Mouse (Mus musculus): ENCODE data around the gene Fam192a.

The Fam192a gene

GRCm38 (mm10) chr8:94571896-94572295, 29.9 kb downstream of the Fam192a start:
- no peak for DNase-seq (ENCODE audit: low read depth, low spot score)

GRCm38 (mm10) chr8:94569419-94569818, 32.4 kb downstream of the Fam192a start:
- DNase-seq (ENCODE audit: low read depth, low spot score) = no peak

GRCm38 (mm10) chr8:94568098-94568497, 33.7 kb downstream of the Fam192a start:
- DNase-seq (ENCODE audit: low read depth, low spot score) = no peak

GRCm38 (mm10) chr8:94567159-94567849, 34.5 kb downstream of the Fam192a start:
- no peak for DNase-seq (ENCODE audit: low read depth, low spot score)

GRCm38 (mm10) chr8:94566446-94567158, 35.2 kb downstream of the Fam192a start:
- DNase-seq (ENCODE audit: low read depth, low spot score) = no peak

GRCm38 (mm10) chr8:94566033-94566432, 35.8 kb downstream of the Fam192a start:
- no peak for DNase-seq (ENCODE audit: low read depth, low spot score)

- no peak for DNase-seq (ENCODE audit: low read depth, low spot score)
These were observed 37.4 kb downstream of the Fam192a start for GRCm38 (mm10) chr8:94564421-94564820.

GRCm38 (mm10) chr8:94561256-94561655, 40.5 kb downstream of the Fam192a start:
- DNase-seq (ENCODE audit: low read depth, low spot score) = no peak

GRCm38 (mm10) chr8:94557281-94557680, 44.5 kb downstream of the Fam192a start:
- no peak for DNase-seq (ENCODE audit: low read depth, low spot score)

GRCm38 (mm10) chr8:94552696-94553095, 49.1 kb downstream of the Fam192a start:
- DNase-seq (ENCODE audit: low read depth, low spot score) = no peak

GRCm38 (mm10) chr8:94551471-94552422, 50.0 kb downstream of the Fam192a start:
- no peak for DNase-seq (ENCODE audit: low read depth, low spot score)

GRCm38 (mm10) chr8:94549998-94550397, 51.8 kb downstream of the Fam192a start:
- no peak for DNase-seq (ENCODE audit: low read depth, low spot score)

- no peak for DNase-seq (ENCODE audit: low read depth, low spot score)
These were observed 52.3 kb downstream of the Fam192a start for GRCm38 (mm10) chr8:94549482-94549881.

- DNase-seq (ENCODE audit: low read depth, low spot score) = no peak
These were observed 52.8 kb downstream of the Fam192a start for GRCm38 (mm10) chr8:94549041-94549440.

GRCm38 (mm10) chr8:94543981-94544380, 57.8 kb downstream of the Fam192a start:
- no peak for DNase-seq (ENCODE audit: low read depth, low spot score)

GRCm38 (mm10) chr8:94540889-94541795, 60.7 kb downstream of the Fam192a start:
- no peak for DNase-seq (ENCODE audit: low read depth, low spot score)

- DNase-seq (ENCODE audit: low read depth, low spot score) = no peak
These were observed 61.8 kb downstream of the Fam192a start for GRCm38 (mm10) chr8:94540025-94540424.

- no peak for DNase-seq (ENCODE audit: low read depth, low spot score)
These were observed 64.3 kb downstream of the Fam192a start for GRCm38 (mm10) chr8:94537456-94537855.

- DNase-seq (ENCODE audit: low read depth, low spot score) = no peak
These were observed 66.2 kb downstream of the Fam192a start for GRCm38 (mm10) chr8:94535631-94536030.

GRCm38 (mm10) chr8:94534612-94535011, 67.2 kb downstream of the Fam192a start:
- DNase-seq (ENCODE audit: low read depth, low spot score) = no peak

Measured in CD4-positive helper T cell, adult 2 months (primary cell).